ENCODE assay signal across 9 mouse cellular contexts in the genomic region with DNA sequence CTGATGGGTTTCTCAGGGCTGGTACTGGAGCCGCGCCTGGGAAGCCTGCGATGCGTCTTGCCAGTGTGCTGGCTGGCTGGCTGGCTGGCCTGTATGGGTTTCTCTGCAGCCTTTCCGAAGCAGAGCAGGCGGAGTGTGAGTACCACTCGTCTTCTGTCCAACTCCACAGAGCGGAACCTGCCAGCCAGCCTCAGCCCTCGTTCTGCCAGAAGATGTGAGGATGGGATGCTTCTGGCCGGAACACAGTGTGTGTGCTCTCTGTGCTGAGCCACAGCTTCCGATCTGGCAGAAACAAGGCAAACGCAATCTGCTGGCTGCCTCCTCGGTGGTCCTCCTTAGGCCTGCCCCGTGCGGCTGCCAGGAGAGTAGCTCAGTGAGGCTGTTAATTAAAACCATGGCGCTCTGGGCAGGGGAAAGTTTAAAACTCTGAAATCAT.
DNase-seq lines count a peak whose midpoint lies in the region; ATAC-seq and TF ChIP-seq lines count a peak whose summit lies in the region.
"Had no signal": no experiment of that assay in that cellular context is flagged by ENCODE, and none has a peak within 500 bp of the region (broad histone marks: within the 10 kb centered on the region; RNA-seq: fewer than 3 reads in every experiment).

No protein-coding gene starts in this region.

- H3K4me2 ChIP-seq in embryonic facial prominence, embryonic 14.5 days (ENCODE audit: low read depth, low read length): peak overlapping the region; percentile 32; the same call in 1 of the 2 replicates
- H3K4me2 ChIP-seq in stomach, postnatal 0 days (replicated peaks; ENCODE audit: low read depth): no peak overlapping the region

- peak; percentile 20 for DNase-seq in gastrocnemius, postnatal 10 days
- DNase-seq in gastrocnemius, adult 8-10 months (ENCODE audit: low spot score in 2 of 2): no peak
- DNase-seq in G1E (ENCODE audit: low spot score): no peak
- DNase-seq in embryonic facial prominence, embryonic 14.5 days (ENCODE audit: low spot score): peak; percentile 86
- DNase-seq in layer of hippocampus, postnatal 14 days (ENCODE audit: low spot score in 2 of 2): peak; percentile 26 to 50
- DNase-seq in stomach, postnatal 0 days (ENCODE audit: low spot score): peak; percentile 25
- DNase-seq in adipocyte (ENCODE audit: low spot score): no peak
- DNase-seq in adrenal gland, postnatal 25 days: no peak

- peak overlapping the region; percentile 23; the same call in 1 of the 2 replicates for H3K4me3 ChIP-seq in G1E (ENCODE audit: low read depth, low read length)
- H3K4me3 ChIP-seq in embryonic facial prominence, embryonic 14.5 days (ENCODE audit: low read depth, low read length): no peak overlapping the region
- H3K4me3 ChIP-seq in stomach, postnatal 0 days (ENCODE audit: low read depth, low read length): no peak overlapping the region
- H3K4me3 ChIP-seq: megakaryocyte, embryonic 14.5 days had no signal

- H3K27ac ChIP-seq in embryonic facial prominence, embryonic 14.5 days (replicated peaks; ENCODE audit: low read depth, low read length): no peak overlapping the region
- no peak overlapping the region for H3K27ac ChIP-seq in stomach, postnatal 0 days (replicated peaks)

- H3K27me3 ChIP-seq in G1E (ENCODE audit: insufficient read depth, low read length): no peaks in the 10 kb centered on the region
- H3K27me3 ChIP-seq in embryonic facial prominence, embryonic 14.5 days (replicated peaks; ENCODE audit: control insufficient read depth, insufficient read depth, low read length): peaks cover 21% of the 10 kb centered on the region
- H3K27me3 ChIP-seq in stomach, postnatal 0 days (ENCODE audit: control insufficient read depth, insufficient read depth, low read length): no peaks in the 10 kb centered on the region

- TF ChIP-seq EP300 in stomach, postnatal 0 days (optimal IDR thresholded peaks at IDR 0.05): no peak

- H3K9ac ChIP-seq in embryonic facial prominence, embryonic 14.5 days (ENCODE audit: low read depth, low read length): no peak overlapping the region
- no peak overlapping the region for H3K9ac ChIP-seq in stomach, postnatal 0 days (ENCODE audit: low read length)

- no peaks in the 10 kb centered on the region for H3K36me3 ChIP-seq in G1E (replicated peaks)
- no peaks in the 10 kb centered on the region for H3K36me3 ChIP-seq in embryonic facial prominence, embryonic 14.5 days (ENCODE audit: control insufficient read depth, insufficient read depth, low read length)
- H3K36me3 ChIP-seq in stomach, postnatal 0 days (ENCODE audit: control insufficient read depth, insufficient read depth, low read length): no peaks in the 10 kb centered on the region

- ATAC-seq in G1E (ENCODE audit: extremely low read depth, insufficient number of reproducible peaks, low FRiP score, poor library complexity, severe bottlenecking): no peak
- peak; percentile 85 for ATAC-seq in embryonic facial prominence, embryonic 14.5 days (ENCODE audit: low read depth)
- ATAC-seq in stomach, postnatal 0 days (ENCODE audit: low FRiP score, low TSS enrichment): peak; percentile 47; the same call in 1 of the 2 replicates

- no peak for TF ChIP-seq CTCF in G1E (IDR thresholded peaks at IDR 0.05; ENCODE audit: low read depth, low read length)
- TF ChIP-seq CTCF in stomach, postnatal 0 days (IDR thresholded peaks at IDR 0.05; ENCODE audit: low read depth): no peak

- no peaks in the 10 kb centered on the region for H3K4me1 ChIP-seq in G1E (ENCODE audit: insufficient read depth, low read depth, low read length)
- H3K4me1 ChIP-seq in embryonic facial prominence, embryonic 14.5 days (ENCODE audit: control insufficient read depth, insufficient read depth, low read length): peaks cover 13% of the 10 kb centered on the region
- no peaks in the 10 kb centered on the region for H3K4me1 ChIP-seq in stomach, postnatal 0 days (replicated peaks; ENCODE audit: control insufficient read depth, insufficient read depth)

- WGBS in embryonic facial prominence, embryonic 14.5 days: 32% methylated on average over 16 of the region's 16 CpGs
- 46% methylated on average over 16 of the region's 16 CpGs for WGBS in stomach, postnatal 0 days

- H3K9me3 ChIP-seq in G1E (replicated peaks): peaks cover 93% of the 10 kb centered on the region
- no peaks in the 10 kb centered on the region for H3K9me3 ChIP-seq in embryonic facial prominence, embryonic 14.5 days (ENCODE audit: control insufficient read depth, low read length)
- no peaks in the 10 kb centered on the region for H3K9me3 ChIP-seq in stomach, postnatal 0 days (ENCODE audit: control insufficient read depth, low read length)
- H3K9me3 ChIP-seq: megakaryocyte, embryonic 14.5 days had no signal

Comparison
In these comparisons a context has a peak if more than half of its experiments do, and no peak if none do; other contexts are left out.
1. DNase-seq: peak in gastrocnemius, postnatal 10 days (single experiment), embryonic facial prominence, embryonic 14.5 days (single experiment), layer of hippocampus, postnatal 14 days (2 of 2) and stomach, postnatal 0 days (single experiment); none in gastrocnemius, adult 8-10 months (0 of 2), G1E (single experiment), adipocyte (single experiment) and adrenal gland, postnatal 25 days (single experiment).